18 mouse cellular contexts compared by ENCODE assay signal in genomic region chr3:52251184-52251583, GRCm38 (mm10).
"Had no signal": no experiment of that assay in that cellular context is flagged by ENCODE, and none has a peak within 500 bp of the region (broad histone marks: within the 10 kb centered on the region; RNA-seq: fewer than 3 reads in every experiment).

No protein-coding gene starts in this region.

- H3K4me1 ChIP-seq: midbrain, embryonic 10.5 days; midbrain, embryonic 12.5 days; neural tube, embryonic 13.5 days; neural tube, embryonic 15.5 days had no signal

- H3K27ac ChIP-seq: midbrain, embryonic 10.5 days; midbrain, embryonic 12.5 days; neural tube, embryonic 13.5 days; neural tube, embryonic 15.5 days had no signal

- H3K4me3 ChIP-seq: midbrain, embryonic 10.5 days; midbrain, embryonic 12.5 days; myocyte; neural tube, embryonic 13.5 days; neural tube, embryonic 15.5 days had no signal

- H3K9ac ChIP-seq: lung, embryonic 14.5 days; midbrain, embryonic 12.5 days; neural tube, embryonic 13.5 days; neural tube, embryonic 15.5 days had no signal

- H3K36me3 ChIP-seq: midbrain, embryonic 10.5 days; midbrain, embryonic 12.5 days; neural tube, embryonic 13.5 days; neural tube, embryonic 15.5 days had no signal

- DNase-seq: lung, adult 18-20 months; lung, embryonic 14.5 days; lung, postnatal 10 days; lung, postnatal 4 days; midbrain, embryonic 14.5 days; retina, postnatal 1 day; right cerebral cortex, adult 18-20 months; right cerebral cortex, postnatal 25 days; right cerebral cortex, postnatal 4 days; spleen, adult 18-20 months; thymus, adult 18-20 months; thymus, postnatal 14 days; thymus, postnatal 4 days had no signal

- H3K9me3 ChIP-seq: midbrain, embryonic 10.5 days; midbrain, embryonic 12.5 days; neural tube, embryonic 13.5 days; neural tube, embryonic 15.5 days had no signal
